Mouse (Mus musculus) embryonic facial prominence, embryonic 12.5 days (tissue): Measurements from ENCODE around the gene Rasgef1b. TPM values are rescaled to one million over a fixed set of nuclear protein-coding genes. Genes with fewer than 3 reads are reported as not detected.

ENCODE experiments used
- ATAC-seq: fragments of 200-750 bp; cut with Nextera tagmentation; 2 replicates; pipeline ENCODE4 v1.8.0; 2017; ENCODE audit not compliant: insufficient number of reproducible peaks, insufficient read depth, low FRiP score, low TSS enrichment
- H3K27ac ChIP-seq: fragments of 300-500 bp; sonication (generic); 2 replicates; pipeline ENCODE4 v1.5.1; 2016; ENCODE audit warnings: mild to moderate bottlenecking
- H3K27me3 ChIP-seq: fragments of 300-500 bp; sonication (generic); 2 replicates; pipeline ENCODE4 v1.6.1; 2016; ENCODE audit warnings: mild to moderate bottlenecking, moderate library complexity
- H3K36me3 ChIP-seq: fragments of 300-500 bp; sonication (generic); 2 replicates; pipeline ENCODE4 v1.6.1; 2016; ENCODE audit warnings: mild to moderate bottlenecking
- H3K4me1 ChIP-seq: fragments of 300-500 bp; sonication (generic); 2 replicates; pipeline ENCODE4 v1.6.1; 2016
- H3K4me2 ChIP-seq: fragments of 300-500 bp; sonication (generic); replicated peaks from 2 replicates; pipeline ENCODE4 v1.6.1; 2016; ENCODE audit warnings: mild to moderate bottlenecking, moderate library complexity
- H3K4me3 ChIP-seq: fragments of 300-500 bp; sonication (generic); 2 replicates; pipeline ENCODE4 v1.5.1; 2016; ENCODE audit warnings: mild to moderate bottlenecking
- H3K9ac ChIP-seq: fragments of 300-500 bp; sonication (generic); 2 replicates; pipeline ENCODE4 v1.6.1; 2016; ENCODE audit warnings: mild to moderate bottlenecking, moderate library complexity
- H3K9me3 ChIP-seq: fragments of 300-500 bp; sonication (generic); 2 replicates; pipeline ENCODE4 v1.6.1; 2016; ENCODE audit warnings: mild to moderate bottlenecking, moderate library complexity
- WGBS: fragments of 180-500 bp; shearing (Covaris S2); methylation state at CpG from one replicate; pipeline ENCODE4 v1.1.7; 2016; 5-methylcytosine and 5-hydroxymethylcytosine counted together
- polyA plus RNA-seq: library from polyadenylated mRNA; unstranded; fragments of >200 nt; fragmentation: Nextera tagmentation; extraction: Ambion mirVana; gene quantifications from 2 replicates; pipeline ENCODE4 v1.2.1, GENCODE M21; 2016

Gene Rasgef1b
- polyA plus RNA-seq, 1 experiment from 2014 or later = 11.7 TPM

GRCm38 (mm10) chr5:99388131-99388530 is 340.7 kb downstream of the Rasgef1b start:
- Histone ChIP-seq H3K9ac (no peak overlapping the region), H3K9me3 (no peaks in the 10 kb centered on the region), H3K27ac (no peak overlapping the region), H3K27me3 (no peaks in the 10 kb centered on the region; the same call in 1 of the 2 replicates), H3K4me2 (no peak overlapping the region), H3K4me3 (no peak overlapping the region), H3K36me3 (no peaks in the 10 kb centered on the region), H3K4me1 (0 out of 2 replicates have a peak, but pooled peaks cover 10% of the 10 kb centered on the region)
- no peak for ATAC-seq
- WGBS = 83% methylated on average over 5 of the region's 5 CpGs

GRCm38 (mm10) chr5:99387185-99387981 is 341.5 kb downstream of the Rasgef1b start:
- Histone ChIP-seq H3K27me3 (no peaks in the 10 kb centered on the region; the same call in 1 of the 2 replicates), H3K36me3 (no peaks in the 10 kb centered on the region), H3K9me3 (no peaks in the 10 kb centered on the region), H3K4me1 (0 out of 2 replicates have a peak, but pooled peaks cover 10% of the 10 kb centered on the region), H3K4me2 (no peak overlapping the region), H3K4me3 (no peak overlapping the region), H3K27ac (no peak overlapping the region), H3K9ac (no peak overlapping the region)
- WGBS = 65% methylated on average over 17 of the region's 17 CpGs
- ATAC-seq = no peak

- no peaks in the 10 kb centered on the region for H3K36me3 ChIP-seq
- H3K27me3 ChIP-seq = no peaks in the 10 kb centered on the region; the same call in 1 of the 2 replicates
- no peak overlapping the region for H3K27ac ChIP-seq
- 0 out of 2 replicates have a peak, but pooled peaks cover 10% of the 10 kb centered on the region for H3K4me1 ChIP-seq
- H3K4me3 ChIP-seq = no peak overlapping the region
- no peak overlapping the region for H3K9ac ChIP-seq
- 62% methylated on average over 14 of the region's 14 CpGs for WGBS
- no peaks in the 10 kb centered on the region for H3K9me3 ChIP-seq
- H3K4me2 ChIP-seq = no peak overlapping the region
- no peak for ATAC-seq
Observed at GRCm38 (mm10) chr5:99386246-99386845, 342.5 kb downstream of the Rasgef1b start.

- no peaks in the 10 kb centered on the region for H3K36me3 ChIP-seq
- WGBS = 45% methylated on average over 8 of the region's 8 CpGs
- no peak for ATAC-seq
- H3K27me3 ChIP-seq = no peaks in the 10 kb centered on the region; the same call in 1 of the 2 replicates
- H3K27ac ChIP-seq = no peak overlapping the region
- H3K4me3 ChIP-seq = no peak overlapping the region
- no peak overlapping the region for H3K9ac ChIP-seq
- 0 out of 2 replicates have a peak, but pooled peaks cover 10% of the 10 kb centered on the region for H3K4me1 ChIP-seq
- no peak overlapping the region for H3K4me2 ChIP-seq
- H3K9me3 ChIP-seq = no peaks in the 10 kb centered on the region
Observed at GRCm38 (mm10) chr5:99385737-99386136, 343.1 kb downstream of the Rasgef1b start.

- 0 out of 2 replicates have a peak, but pooled peaks cover 10% of the 10 kb centered on the region for H3K4me1 ChIP-seq
- H3K9me3 ChIP-seq = no peaks in the 10 kb centered on the region
- H3K36me3 ChIP-seq = no peaks in the 10 kb centered on the region
- no peak overlapping the region for H3K4me3 ChIP-seq
- H3K9ac ChIP-seq = no peak overlapping the region
- H3K4me2 ChIP-seq = no peak overlapping the region
- no peak overlapping the region for H3K27ac ChIP-seq
- no peak for ATAC-seq
- H3K27me3 ChIP-seq = no peaks in the 10 kb centered on the region; the same call in 1 of the 2 replicates
- WGBS = 45% methylated on average over 1 of the region's 1 CpGs
Observed at GRCm38 (mm10) chr5:99385090-99385489, 343.8 kb downstream of the Rasgef1b start.

- Histone ChIP-seq H3K4me1 (peaks cover 19% of the 10 kb centered on the region), H3K27ac (no peak overlapping the region), H3K4me3 (no peak overlapping the region), H3K9ac (no peak overlapping the region), H3K27me3 (no peaks in the 10 kb centered on the region; the same call in 1 of the 2 replicates), H3K36me3 (no peaks in the 10 kb centered on the region), H3K4me2 (no peak overlapping the region), H3K9me3 (no peaks in the 10 kb centered on the region)
- ATAC-seq = no peak
- WGBS = 80% methylated on average over 13 of the region's 13 CpGs
Observed at GRCm38 (mm10) chr5:99383783-99384281, 345.0 kb downstream of the Rasgef1b start.

GRCm38 (mm10) chr5:99382786-99383185 is 346.1 kb downstream of the Rasgef1b start:
- H3K27me3 ChIP-seq = no peaks in the 10 kb centered on the region
- H3K4me3 ChIP-seq = no peak overlapping the region
- 75% methylated on average over 5 of the region's 5 CpGs for WGBS
- H3K4me1 ChIP-seq = peaks cover 19% of the 10 kb centered on the region
- H3K4me2 ChIP-seq = no peak overlapping the region
- no peaks in the 10 kb centered on the region for H3K36me3 ChIP-seq
- ATAC-seq = no peak
- no peak overlapping the region for H3K9ac ChIP-seq
- H3K9me3 ChIP-seq = no peaks in the 10 kb centered on the region
- no peak overlapping the region for H3K27ac ChIP-seq

GRCm38 (mm10) chr5:99381639-99382038 is 347.2 kb downstream of the Rasgef1b start:
- H3K9ac ChIP-seq = no peak overlapping the region
- no peak overlapping the region for H3K4me3 ChIP-seq
- no peaks in the 10 kb centered on the region for H3K36me3 ChIP-seq
- ATAC-seq = no peak
- WGBS = 72% methylated on average over 2 of the region's 2 CpGs
- no peaks in the 10 kb centered on the region for H3K27me3 ChIP-seq
- no peak overlapping the region for H3K27ac ChIP-seq
- peaks cover 19% of the 10 kb centered on the region for H3K4me1 ChIP-seq
- H3K4me2 ChIP-seq = no peak overlapping the region
- H3K9me3 ChIP-seq = no peaks in the 10 kb centered on the region

GRCm38 (mm10) chr5:99380882-99381281 is 348.0 kb downstream of the Rasgef1b start:
- peaks cover 16% of the 10 kb centered on the region for H3K4me1 ChIP-seq
- ATAC-seq = no peak
- no peak overlapping the region for H3K9ac ChIP-seq
- 88% methylated on average over 9 of the region's 9 CpGs for WGBS
- no peak overlapping the region for H3K27ac ChIP-seq
- H3K4me2 ChIP-seq = no peak overlapping the region
- no peak overlapping the region for H3K4me3 ChIP-seq
- H3K9me3 ChIP-seq = no peaks in the 10 kb centered on the region
- H3K36me3 ChIP-seq = no peaks in the 10 kb centered on the region
- no peaks in the 10 kb centered on the region for H3K27me3 ChIP-seq

- ATAC-seq = no peak
- Histone ChIP-seq H3K9me3 (no peaks in the 10 kb centered on the region), H3K9ac (no peak overlapping the region), H3K27me3 (no peaks in the 10 kb centered on the region), H3K4me3 (no peak overlapping the region), H3K4me1 (peaks cover 12% of the 10 kb centered on the region), H3K36me3 (no peaks in the 10 kb centered on the region), H3K27ac (no peak overlapping the region), H3K4me2 (no peak overlapping the region)
- 39% methylated on average over 12 of the region's 12 CpGs for WGBS
Observed at GRCm38 (mm10) chr5:99380166-99380565, 348.7 kb downstream of the Rasgef1b start.

- no peak for ATAC-seq
- peaks cover 9% of the 10 kb centered on the region for H3K4me1 ChIP-seq
- no peaks in the 10 kb centered on the region for H3K9me3 ChIP-seq
- no peak overlapping the region for H3K4me2 ChIP-seq
- no peaks in the 10 kb centered on the region for H3K27me3 ChIP-seq
- no peak overlapping the region for H3K9ac ChIP-seq
- H3K27ac ChIP-seq = no peak overlapping the region
- H3K36me3 ChIP-seq = no peaks in the 10 kb centered on the region
- H3K4me3 ChIP-seq = no peak overlapping the region
- WGBS = 60% methylated on average over 11 of the region's 11 CpGs
Observed at GRCm38 (mm10) chr5:99378437-99379226, 350.2 kb downstream of the Rasgef1b start.
